22 mouse cellular contexts compared by ENCODE assay signal in the genomic region with DNA sequence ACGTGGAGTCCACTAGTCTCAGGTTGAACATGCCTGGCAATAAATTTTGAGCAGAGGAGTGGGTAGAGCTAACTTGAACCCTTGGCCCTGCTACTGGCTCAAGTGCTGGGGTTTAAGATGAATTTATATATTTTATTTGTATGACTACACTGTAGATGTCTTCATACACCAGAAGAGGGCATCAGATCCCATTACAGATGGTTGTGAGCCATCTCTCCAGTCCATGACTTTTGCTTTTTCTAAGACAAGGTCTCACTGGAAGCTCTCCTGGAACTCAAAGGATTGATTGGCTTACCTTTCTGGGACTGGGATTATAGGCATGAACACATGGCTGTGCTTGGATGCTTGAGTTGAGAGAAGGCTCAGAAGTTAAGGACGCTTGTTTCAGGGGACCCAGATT. TPM values are rescaled to one million over a fixed set of nuclear protein-coding genes. Genes with fewer than 3 reads are reported as not detected.
A peak's percentile ranks its signal among the peaks of the same experiment; 100 is the strongest.
DNase-seq lines count a peak whose midpoint lies in the region; ATAC-seq and TF ChIP-seq lines count a peak whose summit lies in the region.
"Had no signal": no experiment of that assay in that cellular context is flagged by ENCODE, and none has a peak within 500 bp of the region (broad histone marks: within the 10 kb centered on the region; RNA-seq: fewer than 3 reads in every experiment).

No protein-coding gene starts in this region.

- TF ChIP-seq CTCF in lung, postnatal 0 days (IDR thresholded peaks at IDR 0.05), result peak; percentile 40

- H3K36me3 ChIP-seq in lung, postnatal 0 days (ENCODE audit: insufficient read depth, low read length), result peaks cover 33% of the 10 kb centered on the region; the same call in 1 of the 2 replicates
- peaks cover 64% of the 10 kb centered on the region for H3K36me3 ChIP-seq in forebrain, embryonic 13.5 days (ENCODE audit: poor library complexity, severe bottlenecking)

- H3K9me3 ChIP-seq in lung, postnatal 0 days (ENCODE audit: low read length), result no peaks in the 10 kb centered on the region
- H3K9me3 ChIP-seq in forebrain, embryonic 13.5 days (replicated peaks), result no peaks in the 10 kb centered on the region
- H3K9me3 ChIP-seq: embryonic facial prominence, embryonic 12.5 days; heart, embryonic 15.5 days; hindbrain, embryonic 13.5 days; lung, embryonic 15.5 days; neural tube, embryonic 15.5 days; stomach, embryonic 15.5 days had no signal

- peaks cover 6% of the 10 kb centered on the region; the same call in 1 of the 2 replicates for H3K4me1 ChIP-seq in lung, postnatal 0 days (ENCODE audit: insufficient read depth, low read depth, low read length)
- H3K4me1 ChIP-seq in brown adipose tissue, adult 24 weeks (ENCODE audit: control insufficient read depth, insufficient read depth, insufficient read length, low read length), result peaks cover 8% of the 10 kb centered on the region; the same call in 1 of the 2 replicates
- peaks cover 24% of the 10 kb centered on the region for H3K4me1 ChIP-seq in forebrain, embryonic 13.5 days

- no peak for TF ChIP-seq EP300 in lung, postnatal 0 days (IDR thresholded peaks at IDR 0.05)

- no peak overlapping the region for H3K4me3 ChIP-seq in lung, postnatal 0 days (ENCODE audit: low read depth, low read length)
- H3K4me3 ChIP-seq in brown adipose tissue, adult 24 weeks (ENCODE audit: insufficient read depth, low read depth, low read length), result no peak overlapping the region
- no peak overlapping the region for H3K4me3 ChIP-seq in forebrain, embryonic 13.5 days
- H3K4me3 ChIP-seq: embryonic facial prominence, embryonic 12.5 days; heart, embryonic 15.5 days; hindbrain, embryonic 13.5 days; lung, embryonic 15.5 days; neural tube, embryonic 15.5 days; stomach, embryonic 15.5 days had no signal

- no peak for ATAC-seq in lung, postnatal 0 days
- no peak for ATAC-seq in forebrain, embryonic 13.5 days

- H3K27ac ChIP-seq in lung, postnatal 0 days (ENCODE audit: low read length), result no peak overlapping the region
- H3K27ac ChIP-seq in brown adipose tissue, adult 24 weeks (replicated peaks; ENCODE audit: low read depth, low read length), result peak overlapping the region; percentile 64; the same call in 1 of the 2 replicates
- H3K27ac ChIP-seq in forebrain, embryonic 13.5 days, result no peak overlapping the region
- H3K27ac ChIP-seq: embryonic facial prominence, embryonic 12.5 days; heart, embryonic 15.5 days; hindbrain, embryonic 13.5 days; lung, embryonic 15.5 days; neural tube, embryonic 15.5 days; stomach, embryonic 15.5 days had no signal

- no peaks in the 10 kb centered on the region for H3K27me3 ChIP-seq in lung, postnatal 0 days (replicated peaks; ENCODE audit: insufficient read depth, low read length)
- H3K27me3 ChIP-seq in forebrain, embryonic 13.5 days, result no peaks in the 10 kb centered on the region
- H3K27me3 ChIP-seq: embryonic facial prominence, embryonic 12.5 days; heart, embryonic 15.5 days; hindbrain, embryonic 13.5 days; lung, embryonic 15.5 days; neural tube, embryonic 15.5 days; stomach, embryonic 15.5 days had no signal

- DNase-seq in heart, adult 11 months, result peak; percentile 33
- no peak for DNase-seq in heart, postnatal 36 days
- DNase-seq in lung, postnatal 0 days (ENCODE audit: low spot score), result peak; percentile 28
- DNase-seq in lung, postnatal 10 days, result no peak
- no peak for DNase-seq in T-cell, adult 2 months (ENCODE audit: low spot score)
- DNase-seq in right cerebral cortex, adult 18-20 months, result no peak
- DNase-seq: B cell, adult 2 months; cerebellum, adult 18-20 months; kidney, adult 11 months; kidney, postnatal 4 days; thymus, postnatal 36 days had no signal

- H3K9ac ChIP-seq in lung, postnatal 0 days (replicated peaks; ENCODE audit: low read depth), result no peak overlapping the region
- H3K9ac ChIP-seq in forebrain, embryonic 13.5 days, result no peak overlapping the region
- H3K9ac ChIP-seq: embryonic facial prominence, embryonic 12.5 days; heart, embryonic 15.5 days; hindbrain, embryonic 13.5 days; lung, embryonic 15.5 days; neural tube, embryonic 15.5 days; stomach, embryonic 15.5 days had no signal

- intact Hi-C loops in heart, postnatal 36 days (cut with DNase I), result loop anchor here (5.0 to 10.0 kb wide), 2 partner anchors 38 to 1265 kb away; no protein-coding TSS in a partner anchor

- H3K4me2 ChIP-seq in lung, postnatal 0 days (replicated peaks; ENCODE audit: low read depth, low read length), result no peak overlapping the region
- no peak overlapping the region for H3K4me2 ChIP-seq in forebrain, embryonic 13.5 days
- H3K4me2 ChIP-seq: embryonic facial prominence, embryonic 12.5 days; heart, embryonic 15.5 days; hindbrain, embryonic 13.5 days; lung, embryonic 15.5 days; neural tube, embryonic 15.5 days; stomach, embryonic 15.5 days had no signal

- 92% methylated on average over 2 of the region's 2 CpGs for WGBS in lung, postnatal 0 days
- 94% methylated on average over 2 of the region's 2 CpGs for WGBS in forebrain, embryonic 13.5 days

RNA-seq across cellular contexts. Expression of gene Rpl37, which starts 3.3 kb away (rescaled TPM):
- 100 to 1,000 TPM; 191 to 205 TPM for total RNA-seq in heart, postnatal 36 days (2021)
- 559 and 573 TPM in 2 replicates for polyA plus RNA-seq in lung, postnatal 0 days (2015; fragmentation: Nextera tagmentation; extraction: Ambion mirVana)
- polyA plus RNA-seq in brown adipose tissue, adult 24 weeks (2012; ENCODE audit: insufficient read depth, insufficient read length, missing spikeins), result 272 and 605 TPM in 2 replicates
- polyA plus RNA-seq in forebrain, embryonic 13.5 days (2015; fragmentation: Nextera tagmentation; extraction: Ambion mirVana), result 431 and 548 TPM in 2 replicates

RNA-seq across cellular contexts. Expression of gene Card6, which starts 11.4 kb away (rescaled TPM):
- 1 to 10 TPM; 7.3 to 7.4 TPM for total RNA-seq in heart, postnatal 36 days (2021)
- polyA plus RNA-seq in lung, postnatal 0 days (2015; fragmentation: Nextera tagmentation; extraction: Ambion mirVana), result 2.1 and 2.7 TPM in 2 replicates
- polyA plus RNA-seq in brown adipose tissue, adult 24 weeks (2012; ENCODE audit: insufficient read depth, insufficient read length, missing spikeins), result 1.6 and 2.4 TPM in 2 replicates
- 0.60 and 0.85 TPM in 2 replicates for polyA plus RNA-seq in forebrain, embryonic 13.5 days (2015; fragmentation: Nextera tagmentation; extraction: Ambion mirVana)

RNA-seq across cellular contexts. Expression of gene Prkaa1, which starts 24.0 kb away (rescaled TPM):
- 10 to 100 TPM; 12.9 to 16.2 TPM for total RNA-seq in heart, postnatal 36 days (2021)
- polyA plus RNA-seq in lung, postnatal 0 days (2015; fragmentation: Nextera tagmentation; extraction: Ambion mirVana), result 13.3 and 14.1 TPM in 2 replicates
- polyA plus RNA-seq in brown adipose tissue, adult 24 weeks (2012; ENCODE audit: insufficient read depth, insufficient read length, missing spikeins), result 18.6 and 23.4 TPM in 2 replicates
- polyA plus RNA-seq in forebrain, embryonic 13.5 days (2015; fragmentation: Nextera tagmentation; extraction: Ambion mirVana), result 11.3 and 12.5 TPM in 2 replicates

RNA-seq across cellular contexts. Expression of gene C7, which starts 56.2 kb away (rescaled TPM):
- 1 to 10 TPM; 1.6 to 5.7 TPM for total RNA-seq in heart, postnatal 36 days (2021)
- 2.3 and 4.5 TPM in 2 replicates for polyA plus RNA-seq in lung, postnatal 0 days (2015; fragmentation: Nextera tagmentation; extraction: Ambion mirVana)
- 8.4 and 12.2 TPM in 2 replicates for polyA plus RNA-seq in brown adipose tissue, adult 24 weeks (2012; ENCODE audit: insufficient read depth, insufficient read length, missing spikeins)
- polyA plus RNA-seq in forebrain, embryonic 13.5 days (2015; fragmentation: Nextera tagmentation; extraction: Ambion mirVana), result 0.06 TPM in 2 replicates
- total RNA-seq: common myeloid progenitor, adult 5-6 weeks; megakaryocyte-erythroid progenitor cell, adult 5-6 weeks had no signal
- polyA plus RNA-seq: hindbrain, embryonic 13.5 days; limb, embryonic 11.5 days; stomach, embryonic 15.5 days had no signal

Comparison
In these comparisons a context has a peak if more than half of its experiments do, and no peak if none do; other contexts are left out.
1. DNase-seq: peak in heart, adult 11 months (single experiment) and lung, postnatal 0 days (single experiment); none in heart, postnatal 36 days (0 of 2), lung, postnatal 10 days (single experiment), T-cell, adult 2 months (single experiment) and right cerebral cortex, adult 18-20 months (single experiment).